Mouse (Mus musculus): ENCODE data around the gene Zfp324.
"Not testable (repeated sequence)": the region's sequence is repeated elsewhere in the genome, so short reads cannot be mapped to it uniquely, and the experiment has no call there.

Gene Zfp324

DNA sequence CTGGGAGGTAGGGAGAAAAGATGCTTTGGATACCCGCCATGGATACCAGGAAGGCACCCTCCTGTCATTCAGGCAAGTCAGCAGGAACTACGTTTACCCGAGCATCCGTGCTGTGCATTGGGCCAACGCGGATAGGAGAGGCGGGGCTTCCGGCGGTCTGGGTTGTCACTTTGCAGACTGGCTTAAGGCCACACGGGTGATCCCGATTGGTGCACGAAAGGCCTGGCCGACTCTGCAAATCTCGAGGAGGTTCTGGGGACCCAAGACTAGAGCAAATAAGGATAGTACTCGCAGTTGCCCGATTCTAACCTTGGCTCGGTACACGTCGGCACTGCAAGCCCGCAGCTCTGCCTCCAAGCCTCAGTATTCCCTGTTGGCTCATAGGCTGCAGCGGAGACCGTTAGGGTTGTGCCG lies at the start of gene Zfp324:
TSS of gene Zfp324 (plus strand) at position 161 of the 414 bp plus-strand sequence.
- peak; percentile 94 for DNase-seq

- not testable (repeated sequence) for DNase-seq
These were observed 45.1 kb upstream of the Zfp324 start for GRCm38 (mm10) chr7:12920495-12920894.

GRCm38 (mm10) chr7:12921318-12921704 lies 44.3 kb upstream of the Zfp324 start:
- no peak for DNase-seq

- DNase-seq: peak; percentile 99
These were observed 43.8 kb upstream of the Zfp324 start, which contains the start of gene Rps5 for GRCm38 (mm10) chr7:12921705-12922465. Gene Rps5, plus strand, starts transcription at chr7:12922290.

GRCm38 (mm10) chr7:12922729-12923128 lies 42.9 kb upstream of the Zfp324 start:
- DNase-seq: no peak

GRCm38 (mm10) chr7:12926316-12926715 lies 39.3 kb upstream of the Zfp324 start:
- DNase-seq: no peak

GRCm38 (mm10) chr7:12927191-12927680 lies 38.4 kb upstream of the Zfp324 start, which contains the start of gene Rnf225:
Gene Rnf225, plus strand, starts transcription at chr7:12927416.
- DNase-seq: no peak

DNA sequence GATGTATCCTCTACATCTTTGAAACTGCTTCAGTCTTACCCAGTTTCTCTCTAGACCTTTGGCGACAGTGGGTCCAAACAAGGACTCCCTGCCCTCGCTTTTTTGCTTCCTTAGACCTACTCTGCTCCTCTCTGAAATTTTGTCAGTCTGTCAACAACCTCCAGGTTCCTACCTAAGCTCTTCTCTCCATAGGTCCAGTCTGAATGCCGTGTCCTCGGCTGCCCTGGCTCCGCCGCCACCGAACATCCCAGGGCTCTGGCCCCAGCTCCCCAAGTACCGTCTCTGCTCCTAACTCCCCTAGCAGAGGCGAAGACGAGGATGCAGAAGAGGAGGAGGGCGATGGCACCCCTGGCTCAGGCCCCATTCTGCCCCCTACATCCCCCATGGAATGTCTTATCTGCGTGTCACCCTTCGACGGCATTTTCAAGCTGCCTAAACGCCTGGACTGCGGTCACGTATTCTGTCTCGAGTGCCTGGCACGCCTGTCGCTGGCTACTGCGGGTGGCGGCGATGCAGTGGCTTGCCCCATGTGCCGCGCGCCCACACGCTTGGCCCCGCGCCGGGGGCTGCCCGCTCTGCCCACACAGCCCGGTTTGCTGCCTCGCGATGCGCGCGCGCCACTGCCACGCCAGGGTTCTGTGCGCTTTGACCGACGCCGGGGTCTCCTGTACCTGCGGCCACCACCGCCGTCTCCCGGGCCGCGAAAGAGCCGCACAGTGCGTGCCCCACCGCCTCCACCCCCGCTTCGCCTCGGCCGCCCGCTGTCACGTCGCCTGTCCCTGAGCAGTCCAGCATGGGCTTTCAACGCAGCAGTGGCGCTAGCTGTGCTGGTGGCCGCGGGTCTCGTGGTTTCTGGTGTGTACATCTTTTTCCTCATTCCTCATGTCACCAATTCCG lies 37.7 kb upstream of the Zfp324 start:
- peak; percentile 37 for DNase-seq

GRCm38 (mm10) chr7:12933615-12934140 lies 32.0 kb upstream of the Zfp324 start:
- DNase-seq: no peak

GRCm38 (mm10) chr7:12934808-12935207 lies 30.8 kb upstream of the Zfp324 start:
- DNase-seq: no peak

DNA sequence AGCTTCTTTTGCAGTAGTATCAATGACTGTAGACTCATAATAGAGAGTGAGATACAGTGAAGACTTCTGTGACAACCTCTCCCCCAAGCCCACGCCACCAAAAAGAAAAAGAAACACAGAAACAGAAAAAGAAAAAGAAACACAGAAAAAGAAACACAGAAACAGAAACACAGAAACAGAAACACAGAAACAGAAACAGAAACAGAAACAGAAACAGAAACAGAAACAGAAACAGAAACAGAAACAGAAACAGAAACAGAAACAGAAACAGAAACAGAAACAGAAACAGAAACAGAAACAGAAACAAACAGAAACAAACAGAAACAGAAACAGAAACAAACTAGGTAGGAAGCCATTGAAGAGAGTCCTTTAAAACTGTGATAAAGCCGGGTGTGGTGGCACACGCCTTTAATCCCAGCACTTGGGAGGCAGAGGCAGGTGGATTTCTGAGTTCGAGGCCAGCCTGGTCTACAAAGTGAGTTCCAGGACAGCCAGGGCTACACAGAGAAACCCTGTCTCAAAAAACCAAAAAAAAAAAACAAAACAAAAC lies 28.3 kb upstream of the Zfp324 start:
- not testable (repeated sequence) for DNase-seq

DNA sequence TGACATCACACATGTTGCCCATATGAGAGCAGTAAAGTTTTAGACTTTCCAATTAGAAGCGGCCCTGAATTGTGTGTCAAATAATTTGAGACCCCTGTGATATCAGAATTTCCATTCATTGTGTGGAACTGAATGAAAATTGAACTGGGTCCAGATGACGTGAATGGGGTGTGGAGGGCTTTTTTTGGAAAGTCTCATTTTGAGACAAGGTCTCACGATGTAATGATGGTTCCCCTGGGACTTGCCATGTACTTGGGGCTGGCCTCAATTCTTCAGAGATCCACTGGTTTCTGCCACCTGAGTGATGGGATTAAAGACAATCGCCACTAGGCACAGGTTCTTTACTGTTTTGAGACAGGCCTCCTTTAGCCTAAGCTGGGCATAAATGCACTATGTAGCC lies 25.0 kb upstream of the Zfp324 start:
- no peak for DNase-seq

GRCm38 (mm10) chr7:12943488-12943887 lies 22.1 kb upstream of the Zfp324 start:
- DNase-seq: no peak

DNA sequence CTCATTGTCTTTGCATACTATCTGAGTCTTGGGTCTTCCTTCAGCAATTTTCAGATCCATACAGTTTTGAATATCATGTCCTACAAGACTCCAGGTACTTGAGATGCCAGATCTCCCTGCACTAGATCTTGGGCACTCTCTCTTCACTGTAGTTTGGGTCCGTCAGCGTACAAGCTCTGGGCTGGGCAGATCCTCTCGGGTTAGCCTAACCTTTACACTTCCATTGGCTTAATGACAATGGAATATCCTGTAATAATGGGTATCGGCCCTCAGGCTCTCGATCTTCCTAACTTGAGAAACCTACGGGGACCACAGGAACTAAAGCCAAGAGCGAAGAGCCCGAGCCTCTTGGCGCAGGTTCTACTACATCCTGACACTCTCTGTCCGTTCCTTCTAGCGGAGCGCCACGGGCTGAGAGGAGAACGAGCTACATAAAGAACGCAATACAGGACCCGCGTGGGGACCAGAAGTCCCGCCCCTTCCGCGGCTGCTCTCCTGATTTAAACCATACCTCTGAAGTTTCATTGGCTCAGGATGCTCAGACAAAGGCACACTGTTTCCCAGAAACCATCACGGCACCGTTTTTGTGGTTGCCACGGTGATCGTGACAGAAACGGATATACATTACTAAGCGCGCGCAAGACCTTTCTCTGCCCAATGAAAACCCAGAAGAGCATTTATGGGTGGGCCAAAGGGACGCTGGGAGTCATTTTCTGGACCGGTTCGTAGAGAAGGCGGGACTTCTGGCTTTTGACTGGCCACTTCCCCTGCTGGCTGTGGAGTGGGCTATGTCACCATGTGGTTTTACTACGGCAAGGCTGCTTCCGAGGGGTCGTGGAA lies 16.4 kb upstream of the Zfp324 start:
- peak; percentile 99 for DNase-seq

- no peak for DNase-seq
These were observed 15.8 kb upstream of the Zfp324 start for GRCm38 (mm10) chr7:12949872-12950229.

DNA sequence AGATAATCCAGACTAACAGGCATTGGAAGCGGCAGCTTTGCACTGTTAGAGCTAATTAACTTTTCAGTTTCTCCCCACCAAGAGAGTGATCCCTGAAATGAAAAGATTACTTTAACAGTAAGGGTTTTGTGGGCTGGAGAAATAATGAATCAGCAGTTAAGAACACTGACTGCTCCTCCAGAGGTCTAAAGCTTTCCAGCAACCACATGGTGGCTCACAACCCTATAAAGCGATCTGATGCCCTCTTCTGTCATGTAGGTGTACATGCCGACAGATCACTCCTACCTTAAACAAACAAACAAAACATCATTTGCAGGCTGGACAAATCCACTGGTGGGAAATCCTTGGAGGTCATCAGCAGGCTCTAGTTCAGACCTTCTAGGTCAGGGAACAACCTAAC lies 10.7 kb upstream of the Zfp324 start:
- no peak for DNase-seq

DNA sequence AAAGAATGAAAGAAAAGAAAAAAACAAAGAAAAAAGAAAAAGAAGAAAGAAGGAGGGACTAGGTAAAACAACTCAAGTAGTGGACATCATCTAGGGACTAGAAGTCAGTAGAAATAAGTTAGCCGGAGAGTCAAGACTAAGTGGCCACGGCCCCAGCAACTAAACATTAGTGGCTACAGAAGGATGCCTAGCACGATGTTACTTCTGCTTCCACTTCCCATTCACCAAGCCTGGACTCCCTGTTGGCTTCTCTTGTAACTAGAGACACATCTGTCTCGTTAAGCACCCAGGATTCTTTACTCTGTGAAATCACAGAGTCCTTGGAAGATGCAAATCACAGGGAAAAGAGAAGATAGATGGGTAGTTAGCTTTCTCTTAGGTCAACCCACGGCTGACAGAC lies 8.1 kb upstream of the Zfp324 start:
- DNase-seq: no peak

DNA sequence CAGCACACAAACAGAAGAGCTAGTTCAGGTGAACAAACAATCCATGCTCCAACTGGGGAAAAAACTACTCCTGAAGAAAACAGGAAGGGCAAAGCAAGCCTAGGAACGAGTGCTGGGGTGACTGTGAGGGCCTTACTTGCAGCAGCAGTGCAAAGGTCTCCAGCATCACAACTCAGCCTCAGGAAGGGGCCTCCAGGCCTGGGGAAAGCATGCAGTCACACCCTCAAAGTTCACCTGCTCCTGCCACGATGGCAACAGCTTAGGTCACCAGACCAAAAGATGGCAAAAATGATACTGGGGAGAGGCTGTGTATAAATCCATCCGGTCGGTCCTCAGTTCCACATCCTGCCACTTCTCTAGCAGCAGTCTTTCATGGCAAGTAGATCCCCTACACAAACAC lies 6.7 kb upstream of the Zfp324 start:
- no peak for DNase-seq

GRCm38 (mm10) chr7:12959718-12960117 lies 5.9 kb upstream of the Zfp324 start:
- DNase-seq: no peak

- peak; percentile 55 for DNase-seq
These were observed 4.0 kb upstream of the Zfp324 start for GRCm38 (mm10) chr7:12961511-12962141.

- no peak for DNase-seq
These were observed 637 bp downstream of the Zfp324 start for GRCm38 (mm10) chr7:12966104-12966845.
